Mouse (Mus musculus) neural tube, embryonic 14.5 days (tissue): ENCODE measurements around the gene Scpep1. TPM values are rescaled to one million over a fixed set of nuclear protein-coding genes. Genes with fewer than 3 reads are reported as not detected.

Experiments used
- ATAC-seq: fragments of 200-750 bp; cut with Nextera tagmentation; 2 replicates; pipeline ENCODE4 v1.8.0; 2017; ENCODE audit warnings: low read depth, mild to moderate bottlenecking, moderate TSS enrichment, moderate library complexity
- H3K27ac ChIP-seq: fragments of 300-500 bp; sonication (generic); 2 replicates; pipeline ENCODE4 v1.5.1; 2014; ENCODE audit warnings: low read depth, mild to moderate bottlenecking, control low read depth, low read length, moderate library complexity, mixed read lengths
- H3K27me3 ChIP-seq: fragments of 300-500 bp; sonication (generic); 2 replicates; pipeline ENCODE4 v1.6.1; 2014; ENCODE audit warnings: low read length; ENCODE audit not compliant: control insufficient read depth, insufficient read depth
- H3K36me3 ChIP-seq: fragments of 300-500 bp; sonication (generic); 2 replicates; pipeline ENCODE4 v1.6.1; 2014; ENCODE audit warnings: low read length, mixed read lengths; ENCODE audit not compliant: control insufficient read depth, insufficient read depth
- H3K4me1 ChIP-seq: fragments of 300-500 bp; sonication (generic); 2 replicates; pipeline ENCODE4 v1.6.1; 2014; ENCODE audit warnings: low read length; ENCODE audit not compliant: control insufficient read depth, insufficient read depth
- H3K4me2 ChIP-seq: fragments of 300-500 bp; sonication (generic); 2 replicates; pipeline ENCODE4 v1.6.1; 2014; ENCODE audit warnings: mild to moderate bottlenecking, low read depth, low read length, control low read depth
- H3K4me3 ChIP-seq: fragments of 300-500 bp; sonication (generic); 2 replicates; pipeline ENCODE4 v1.5.1; 2014; ENCODE audit warnings: low read depth, low read length, control low read depth, mixed read lengths
- H3K9ac ChIP-seq: fragments of 300-500 bp; sonication (generic); replicated peaks from 2 replicates; pipeline ENCODE4 v1.6.1; 2014; ENCODE audit warnings: low read depth, mild to moderate bottlenecking, control low read depth, low read length, mixed read lengths
- H3K9me3 ChIP-seq: fragments of 300-500 bp; sonication (generic); 2 replicates; pipeline ENCODE4 v1.6.1; 2016; ENCODE audit warnings: low read length; ENCODE audit not compliant: control insufficient read depth
- WGBS: fragments of 180-500 bp; shearing (Covaris S2); extraction: QIAGEN DNeasy Blood & Tissue Kit; methylation state at CpG from one replicate; pipeline ENCODE4 v1.1.7; 2014; 5-methylcytosine and 5-hydroxymethylcytosine counted together
- polyA plus RNA-seq: library from polyadenylated mRNA; unstranded; fragments of >200 nt; fragmentation: Nextera tagmentation; extraction: Ambion mirVana; gene quantifications from 2 replicates; pipeline ENCODE4 v1.2.1, GENCODE M21; 2014

Scpep1 gene
- polyA plus RNA-seq, 1 experiment from 2014 or later = 23.7 TPM

GRCm38 (mm10) chr11:88908557-88909211, 46.6 kb downstream of the Scpep1 start:
- H3K9me3 ChIP-seq = no peaks in the 10 kb centered on the region
- no peak overlapping the region for H3K4me2 ChIP-seq
- no peak overlapping the region for H3K4me3 ChIP-seq
- no peak for ATAC-seq
- H3K4me1 ChIP-seq = no peaks in the 10 kb centered on the region
- no peak overlapping the region for H3K9ac ChIP-seq
- WGBS = 96% methylated on average over 1 of the region's 1 CpGs
- H3K36me3 ChIP-seq = no peaks in the 10 kb centered on the region
- H3K27me3 ChIP-seq = no peaks in the 10 kb centered on the region
- no peak overlapping the region for H3K27ac ChIP-seq

DNA sequence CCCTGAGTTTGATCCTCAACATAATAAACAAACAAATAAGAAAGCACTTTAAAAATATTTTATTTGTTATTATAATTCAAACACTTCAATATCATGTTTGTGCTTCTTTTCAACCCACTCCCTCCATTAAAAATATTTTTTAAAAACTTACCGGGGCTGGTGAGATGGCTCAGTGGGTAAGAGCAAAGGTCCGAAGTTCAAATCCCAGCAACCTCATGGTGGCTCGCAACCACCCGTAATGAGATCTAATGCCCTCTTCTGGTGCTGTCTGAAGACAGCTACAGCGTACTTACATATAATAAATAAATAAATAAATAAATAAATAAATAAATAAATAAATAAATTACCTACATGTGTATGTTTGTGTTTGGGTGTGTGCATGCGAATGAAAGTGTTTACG, 47.4 kb downstream of the Scpep1 start:
- H3K9me3 ChIP-seq = no peaks in the 10 kb centered on the region
- no peaks in the 10 kb centered on the region for H3K27me3 ChIP-seq
- no peak overlapping the region for H3K4me2 ChIP-seq
- H3K9ac ChIP-seq = no peak overlapping the region
- H3K4me1 ChIP-seq = no peaks in the 10 kb centered on the region
- no peak overlapping the region for H3K4me3 ChIP-seq
- 94% methylated on average over 7 of the region's 7 CpGs for WGBS
- no peak overlapping the region for H3K27ac ChIP-seq
- ATAC-seq = no peak
- H3K36me3 ChIP-seq = no peaks in the 10 kb centered on the region

- Histone ChIP-seq H3K4me3 (no peak overlapping the region), H3K27ac (no peak overlapping the region), H3K36me3 (no peaks in the 10 kb centered on the region), H3K4me2 (no peak overlapping the region), H3K9me3 (no peaks in the 10 kb centered on the region), H3K9ac (no peak overlapping the region), H3K27me3 (no peaks in the 10 kb centered on the region), H3K4me1 (no peaks in the 10 kb centered on the region)
- ATAC-seq = no peak
- 42% methylated on average over 2 of the region's 2 CpGs for WGBS
These were observed 49.6 kb downstream of the Scpep1 start for GRCm38 (mm10) chr11:88905621-88906020.

DNA sequence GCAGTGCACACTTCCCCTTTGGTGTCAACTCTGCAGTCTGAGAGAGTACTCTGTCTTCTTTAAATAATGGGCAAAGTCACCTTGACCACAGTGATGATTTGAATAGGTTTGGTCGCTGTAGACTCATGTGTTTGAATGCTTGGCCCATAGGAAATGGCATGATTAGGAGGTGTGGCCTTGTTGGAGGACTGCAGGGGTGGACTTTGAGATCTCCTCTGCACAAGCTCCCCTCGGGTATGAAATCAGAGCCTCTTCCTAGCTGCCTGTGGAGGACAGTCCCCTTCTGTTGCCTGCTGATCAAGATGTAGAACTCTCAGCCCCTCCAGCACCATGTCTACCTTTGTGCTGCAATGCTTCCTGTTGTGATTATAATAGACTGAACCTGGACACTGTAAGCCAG, 51.2 kb downstream of the Scpep1 start:
- Histone ChIP-seq H3K4me3 (no peak overlapping the region), H3K36me3 (no peaks in the 10 kb centered on the region), H3K9ac (no peak overlapping the region), H3K4me1 (no peaks in the 10 kb centered on the region), H3K9me3 (no peaks in the 10 kb centered on the region), H3K4me2 (no peak overlapping the region), H3K27me3 (no peaks in the 10 kb centered on the region), H3K27ac (no peak overlapping the region)
- ATAC-seq = no peak
- 70% methylated on average over 2 of the region's 2 CpGs for WGBS

- no peak for ATAC-seq
- WGBS = 92% methylated on average over 6 of the region's 6 CpGs
These were observed 52.5 kb downstream of the Scpep1 start for GRCm38 (mm10) chr11:88902762-88903161.

GRCm38 (mm10) chr11:88901341-88901802, 53.9 kb downstream of the Scpep1 start:
- no peaks in the 10 kb centered on the region for H3K4me1 ChIP-seq
- no peak overlapping the region for H3K4me2 ChIP-seq
- H3K9ac ChIP-seq = no peak overlapping the region
- H3K36me3 ChIP-seq = no peaks in the 10 kb centered on the region
- H3K9me3 ChIP-seq = no peaks in the 10 kb centered on the region
- H3K27me3 ChIP-seq = no peaks in the 10 kb centered on the region
- 87% methylated on average over 7 of the region's 7 CpGs for WGBS
- no peak overlapping the region for H3K4me3 ChIP-seq
- ATAC-seq = no peak
- H3K27ac ChIP-seq = no peak overlapping the region

More at GRCm38 (mm10) chr11:88902762-88903161, 52.5 kb downstream of the Scpep1 start:
- no peaks in the 10 kb centered on the region for H3K27me3 ChIP-seq
- H3K9ac ChIP-seq = no peak overlapping the region
- H3K36me3 ChIP-seq = no peaks in the 10 kb centered on the region
- no peak overlapping the region for H3K4me3 ChIP-seq
- no peaks in the 10 kb centered on the region for H3K4me1 ChIP-seq
- no peak overlapping the region for H3K4me2 ChIP-seq
- no peaks in the 10 kb centered on the region for H3K9me3 ChIP-seq
- no peak overlapping the region for H3K27ac ChIP-seq

DNA sequence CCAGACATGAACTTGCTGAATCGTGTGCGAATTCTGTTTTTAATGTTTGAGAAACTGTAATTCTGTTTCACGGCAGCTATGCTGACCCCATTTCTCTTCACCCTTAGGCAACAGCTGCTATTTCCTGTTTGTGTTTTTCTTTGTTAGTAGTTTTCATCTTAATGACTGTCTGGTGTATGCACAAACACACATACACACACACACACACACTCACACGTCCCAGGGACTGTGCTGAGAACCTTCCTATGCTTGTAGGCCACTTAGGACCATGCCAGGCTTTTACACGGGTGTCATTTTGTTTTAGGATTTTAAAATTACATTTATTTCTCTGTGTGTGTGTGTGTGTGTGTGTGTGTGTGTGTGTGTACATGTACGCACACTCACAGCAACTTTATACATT, 55.7 kb downstream of the Scpep1 start:
- no peaks in the 10 kb centered on the region for H3K9me3 ChIP-seq
- H3K36me3 ChIP-seq = no peaks in the 10 kb centered on the region
- H3K4me1 ChIP-seq = no peaks in the 10 kb centered on the region
- ATAC-seq = no peak
- WGBS = 90% methylated on average over 6 of the region's 6 CpGs
- H3K9ac ChIP-seq = no peak overlapping the region
- no peak overlapping the region for H3K4me3 ChIP-seq
- no peak overlapping the region for H3K4me2 ChIP-seq
- H3K27me3 ChIP-seq = no peaks in the 10 kb centered on the region
- no peak overlapping the region for H3K27ac ChIP-seq

GRCm38 (mm10) chr11:88898380-88898763, 56.9 kb downstream of the Scpep1 start:
- WGBS = 84% methylated on average over 4 of the region's 4 CpGs

GRCm38 (mm10) chr11:88897624-88898379, 57.5 kb downstream of the Scpep1 start:
- Histone ChIP-seq H3K36me3 (no peaks in the 10 kb centered on the region), H3K4me1 (no peaks in the 10 kb centered on the region), H3K27me3 (no peaks in the 10 kb centered on the region), H3K9ac (no peak overlapping the region), H3K4me3 (no peak overlapping the region), H3K4me2 (no peak overlapping the region), H3K9me3 (no peaks in the 10 kb centered on the region), H3K27ac (no peak overlapping the region)
- WGBS = 52% methylated on average over 15 of the region's 15 CpGs
- no peak for ATAC-seq

More at GRCm38 (mm10) chr11:88898380-88898763, 56.9 kb downstream of the Scpep1 start:
- Histone ChIP-seq H3K4me3 (no peak overlapping the region), H3K4me1 (no peaks in the 10 kb centered on the region), H3K9ac (no peak overlapping the region), H3K4me2 (no peak overlapping the region), H3K27ac (no peak overlapping the region), H3K9me3 (no peaks in the 10 kb centered on the region), H3K36me3 (no peaks in the 10 kb centered on the region), H3K27me3 (no peaks in the 10 kb centered on the region)
- ATAC-seq = no peak
